8 mouse cellular contexts compared by ENCODE assay signal in genomic region chr5:142387716-142388115, GRCm38 (mm10). TPM values are rescaled to one million over a fixed set of nuclear protein-coding genes. Genes with fewer than 3 reads are reported as not detected.
DNase-seq lines count a peak whose midpoint lies in the region; ATAC-seq and TF ChIP-seq lines count a peak whose summit lies in the region.

No protein-coding gene starts in this region.

- ATAC-seq in hindbrain, embryonic 14.5 days (ENCODE audit: low FRiP score) = no peak

- no peak overlapping the region for H3K9ac ChIP-seq in hindbrain, embryonic 14.5 days

- H3K27me3 ChIP-seq in hindbrain, embryonic 14.5 days (ENCODE audit: control insufficient read depth, insufficient read depth, low read length) = no peaks in the 10 kb centered on the region
- no peaks in the 10 kb centered on the region for H3K27me3 ChIP-seq in small intestine, adult 2 months (ENCODE audit: control insufficient read depth, insufficient read depth, low read length)

- TF ChIP-seq CTCF in lung, adult 2 months (IDR thresholded peaks at IDR 0.05; ENCODE audit: insufficient read depth, low read length) = peak; percentile 34
- TF ChIP-seq CTCF in bone marrow, adult 2 months (IDR thresholded peaks at IDR 0.05; ENCODE audit: control insufficient read depth, insufficient read depth, low read length) = peak; percentile 66
- peak; percentile 25; the same call in 1 of the 2 replicates for TF ChIP-seq CTCF in small intestine, adult 2 months (IDR thresholded peaks at IDR 0.05; ENCODE audit: extremely low read depth, insufficient read length, insufficient replicate concordance, low read depth, low read length)

- no peaks in the 10 kb centered on the region for H3K4me1 ChIP-seq in lung, adult 2 months (ENCODE audit: control insufficient read depth, insufficient read depth, low read length)
- H3K4me1 ChIP-seq in bone marrow, adult 2 months (ENCODE audit: control insufficient read depth, insufficient read depth, low read length) = peaks cover 3% of the 10 kb centered on the region; the same call in 1 of the 2 replicates
- H3K4me1 ChIP-seq in hindbrain, embryonic 14.5 days (replicated peaks; ENCODE audit: control insufficient read depth, insufficient read depth, low read length) = peaks cover 28% of the 10 kb centered on the region
- H3K4me1 ChIP-seq in small intestine, adult 2 months (ENCODE audit: control insufficient read depth, insufficient read depth, insufficient read length, low read length) = no peaks in the 10 kb centered on the region

- no peaks in the 10 kb centered on the region for H3K36me3 ChIP-seq in hindbrain, embryonic 14.5 days (replicated peaks; ENCODE audit: control insufficient read depth, insufficient read depth)
- H3K36me3 ChIP-seq in small intestine, adult 2 months (ENCODE audit: control insufficient read depth, insufficient read depth, low read length) = no peaks in the 10 kb centered on the region

- WGBS in lung, adult 2 months = 73% methylated on average over 4 of the region's 4 CpGs
- 73% methylated on average over 4 of the region's 4 CpGs for WGBS in bone marrow, adult 2 months
- WGBS in hindbrain, embryonic 14.5 days = 73% methylated on average over 4 of the region's 4 CpGs
- 77% methylated on average over 4 of the region's 4 CpGs for WGBS in small intestine, adult 2 months

- no peaks in the 10 kb centered on the region for H3K9me3 ChIP-seq in hindbrain, embryonic 14.5 days (ENCODE audit: control insufficient read depth, low read length)

- H3K4me3 ChIP-seq in lung, adult 2 months (replicated peaks; ENCODE audit: extremely low read depth, low read depth, low read length) = no peak overlapping the region
- no peak overlapping the region for H3K4me3 ChIP-seq in bone marrow, adult 2 months (replicated peaks; ENCODE audit: control insufficient read depth, low read depth, low read length)
- no peak overlapping the region for H3K4me3 ChIP-seq in hindbrain, embryonic 14.5 days (replicated peaks; ENCODE audit: low read length)
- no peak overlapping the region for H3K4me3 ChIP-seq in small intestine, adult 2 months (ENCODE audit: low read depth, low read length)

- TF ChIP-seq POLR2A in lung, adult 2 months (IDR thresholded peaks at IDR 0.05; ENCODE audit: borderline replicate concordance, extremely low read depth, low read depth, low read length) = no peak
- TF ChIP-seq POLR2A in bone marrow, adult 2 months (IDR thresholded peaks at IDR 0.05; ENCODE audit: borderline replicate concordance, control insufficient read depth, low read depth, low read length) = no peak
- no peak for TF ChIP-seq POLR2A in small intestine, adult 2 months (IDR thresholded peaks at IDR 0.05; ENCODE audit: low read depth, low read length)

- no peak overlapping the region for H3K27ac ChIP-seq in bone marrow, adult 2 months (ENCODE audit: control insufficient read depth, insufficient read depth, low read depth, low read length, poor library complexity)
- peak overlapping the region; percentile 66 for H3K27ac ChIP-seq in hindbrain, embryonic 14.5 days
- H3K27ac ChIP-seq in small intestine, adult 2 months (ENCODE audit: insufficient read depth, low read depth, low read length) = no peak overlapping the region

- no peak for DNase-seq in lung, adult 2 months
- DNase-seq in lung, adult 18-20 months = no peak
- no peak for DNase-seq in hindbrain, embryonic 14.5 days (ENCODE audit: low spot score)
- no peak for DNase-seq in right cerebral cortex, postnatal 4 days
- no peak for DNase-seq in adrenal gland, adult 8-10 months
- no peak for DNase-seq in layer of hippocampus, adult 9-11 months

- H3K4me2 ChIP-seq in hindbrain, embryonic 14.5 days (replicated peaks) = no peak overlapping the region

RNA-seq across cellular contexts. Expression of gene Foxk1, which starts 13.6 kb away (rescaled TPM):
- polyA plus RNA-seq in lung, adult 2 months (2012; rRNA removed) = 23.5 and 26.1 TPM in 2 replicates
- polyA plus RNA-seq in bone marrow, adult 2 months (2011; ENCODE audit: insufficient read depth, insufficient read length, low replicate concordance, missing spikeins) = 5.7 and 9.1 TPM in 2 replicates
- 5.4 and 5.9 TPM in 2 replicates for polyA plus RNA-seq in hindbrain, embryonic 14.5 days (2014; fragmentation: Nextera tagmentation; extraction: Ambion mirVana)
- polyA plus RNA-seq in small intestine, adult 2 months (2012; rRNA removed) = 11.2 and 58.0 TPM in 2 replicates
- total RNA-seq in adrenal gland, adult 8-10 months (2022) = 10 to 100 TPM; 24.8 to 30.9 (median 28.3) TPM
